Mouse (Mus musculus) brain, embryonic 14.5 days (tissue): ENCODE measurements at regions not wholly inside any gene's neighbourhood (a gene's known extent, or its start where the extent isn't known, plus 50 kb on each side); places are given as distances from the start of the nearest gene placed in this dataset.

Source experiments
- DNase-seq: peaks from one replicate; pipeline ENCODE4 v3.0.0-alpha.2; 2011; ENCODE audit warnings: low read depth
- CTCF ChIP-seq: fragments of 200-500 bp; IDR thresholded peaks from 2 replicates; pipeline ENCODE4 v1.5.1; 2012; ENCODE audit warnings: inconsistent platforms, mild to moderate bottlenecking, moderate library complexity, borderline replicate concordance; ENCODE audit not compliant: insufficient read depth, insufficient read length; ENCODE audit errors: extremely low read depth
- POLR2A ChIP-seq: fragments of 200-500 bp; IDR thresholded peaks from 2 replicates; pipeline ENCODE4 v1.6.1; 2012; ENCODE audit warnings: mild to moderate bottlenecking, inconsistent platforms, borderline replicate concordance; ENCODE audit not compliant: poor library complexity, insufficient read depth, insufficient read length, severe bottlenecking; ENCODE audit errors: extremely low read depth

DNA sequence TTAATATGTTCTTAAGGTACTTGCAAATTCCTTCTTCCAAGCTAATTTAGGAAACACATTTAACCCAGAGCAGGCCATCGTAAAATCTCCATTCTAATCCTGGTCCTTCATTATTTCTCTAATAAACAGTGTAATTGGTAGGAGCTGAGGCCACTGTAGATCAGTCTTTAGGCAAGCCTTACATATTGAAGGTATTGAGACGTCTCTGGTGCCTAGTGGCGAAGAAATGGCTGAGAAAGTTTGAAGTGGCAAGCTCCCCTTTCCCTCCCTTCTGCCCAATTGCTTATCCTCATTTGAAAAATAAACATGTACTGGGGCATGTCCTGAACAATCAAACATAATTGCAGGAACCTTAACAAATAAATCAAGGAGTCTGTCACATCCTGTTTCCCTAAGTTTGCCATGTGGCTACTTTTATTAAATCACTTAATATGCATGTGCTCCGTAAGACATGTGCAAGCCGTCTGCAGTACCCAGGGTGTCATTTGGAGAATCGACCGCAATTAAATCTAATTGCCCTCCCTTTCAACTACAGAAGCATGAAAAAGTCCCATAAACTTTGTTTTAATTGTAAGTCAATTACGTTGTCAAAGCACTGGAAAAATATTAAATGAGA is 381.3 kb downstream of the Cbln4 start:
- peak; percentile 58 for DNase-seq
- TF ChIP-seq POLR2A (no peak), CTCF (no peak)

GRCm38 (mm10) chr2:171657125-171657524 is 386.1 kb downstream of the Cbln4 start:
- no peak for DNase-seq
- TF ChIP-seq POLR2A (no peak), CTCF (no peak)

- DNase-seq = peak; percentile 79
Measured at GRCm38 (mm10) chr2:171641730-171642129, 401.5 kb downstream of the Cbln4 start.

GRCm38 (mm10) chr2:171640478-171640877 is 402.8 kb downstream of the Cbln4 start:
- TF ChIP-seq POLR2A = no peak
- TF ChIP-seq CTCF = no peak
- DNase-seq = peak; percentile 51

More at GRCm38 (mm10) chr2:171641730-171642129, 401.5 kb downstream of the Cbln4 start:
- TF ChIP-seq CTCF (no peak), POLR2A (no peak)

DNA sequence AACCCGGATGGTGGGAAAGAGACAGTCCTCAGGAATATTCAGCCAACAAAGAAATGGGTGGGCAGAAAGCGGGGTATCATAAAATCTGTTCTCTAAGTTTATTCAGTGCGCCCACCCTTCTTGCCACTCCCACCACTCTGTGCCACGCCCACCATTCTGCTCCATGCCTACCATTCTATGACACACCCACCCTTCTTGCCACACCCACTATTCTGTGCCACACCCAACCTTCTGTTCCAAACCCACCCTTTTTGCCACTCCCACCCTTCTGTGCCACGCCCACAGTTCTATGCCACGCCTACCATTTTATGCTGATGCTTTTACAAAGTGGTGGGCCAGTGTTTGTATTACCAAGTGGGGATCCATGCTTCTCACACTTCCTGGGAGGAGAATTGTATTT is 404.3 kb downstream of the Cbln4 start:
- no peak for DNase-seq
- TF ChIP-seq POLR2A (no peak), CTCF (no peak)

DNA sequence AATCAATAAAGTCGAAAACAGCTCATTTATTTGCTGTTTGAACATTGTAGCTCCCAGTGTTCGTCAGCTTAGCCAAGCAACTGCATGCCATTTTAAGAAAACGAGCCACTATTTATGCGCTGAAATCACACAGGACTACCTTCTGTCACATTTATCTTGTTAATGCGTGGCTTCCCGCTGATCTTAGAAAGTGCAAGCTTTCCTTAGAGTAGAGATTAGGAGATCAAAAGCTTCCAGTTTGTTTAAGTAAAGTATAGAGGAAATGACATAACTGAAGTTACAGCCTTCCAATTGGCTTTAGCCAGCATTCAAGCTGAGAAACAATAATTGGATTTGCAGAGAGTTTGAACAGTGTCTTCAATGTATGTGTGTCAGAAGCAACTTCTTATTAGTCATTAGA is 406.4 kb downstream of the Cbln4 start:
- DNase-seq = peak; percentile 66

GRCm38 (mm10) chr2:171633355-171634097 is 409.7 kb downstream of the Cbln4 start:
- TF ChIP-seq POLR2A = no peak
- TF ChIP-seq CTCF = no peak
- peak; percentile 39 for DNase-seq

More for the DNA sequence above, 406.4 kb downstream of the Cbln4 start:
- no peak for TF ChIP-seq CTCF
- no peak for TF ChIP-seq POLR2A

DNA sequence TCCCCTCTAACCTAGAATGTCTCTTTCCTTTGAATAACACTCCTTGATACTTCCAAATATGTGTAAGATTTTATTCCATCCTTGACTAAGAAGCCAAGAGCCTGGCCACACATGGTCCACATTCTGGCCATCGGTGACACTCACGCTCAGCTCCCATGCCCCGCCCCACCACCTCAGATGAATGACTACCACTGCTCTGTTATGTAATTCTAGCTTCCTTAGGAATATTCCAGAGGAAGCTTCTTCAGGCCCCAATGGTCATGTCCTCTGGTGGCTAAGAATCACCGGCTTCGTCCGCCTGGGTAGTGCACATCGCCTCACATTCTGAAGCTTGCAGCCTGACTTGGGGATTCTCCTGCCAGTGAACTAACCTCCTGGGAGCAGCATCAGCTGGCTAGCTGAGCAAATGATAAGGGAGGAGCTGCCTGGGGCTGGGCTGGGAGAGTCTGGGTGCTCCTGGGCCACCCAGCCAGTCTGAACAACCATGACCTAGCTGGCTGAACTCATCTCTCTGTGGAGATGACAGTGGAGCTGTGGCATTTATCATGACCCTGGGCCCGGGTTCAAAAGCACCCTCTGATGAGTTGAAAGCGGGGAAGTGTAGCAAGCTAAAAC is 413.1 kb downstream of the Cbln4 start:
- no peak for TF ChIP-seq CTCF
- TF ChIP-seq POLR2A = no peak
- DNase-seq = no peak

DNA sequence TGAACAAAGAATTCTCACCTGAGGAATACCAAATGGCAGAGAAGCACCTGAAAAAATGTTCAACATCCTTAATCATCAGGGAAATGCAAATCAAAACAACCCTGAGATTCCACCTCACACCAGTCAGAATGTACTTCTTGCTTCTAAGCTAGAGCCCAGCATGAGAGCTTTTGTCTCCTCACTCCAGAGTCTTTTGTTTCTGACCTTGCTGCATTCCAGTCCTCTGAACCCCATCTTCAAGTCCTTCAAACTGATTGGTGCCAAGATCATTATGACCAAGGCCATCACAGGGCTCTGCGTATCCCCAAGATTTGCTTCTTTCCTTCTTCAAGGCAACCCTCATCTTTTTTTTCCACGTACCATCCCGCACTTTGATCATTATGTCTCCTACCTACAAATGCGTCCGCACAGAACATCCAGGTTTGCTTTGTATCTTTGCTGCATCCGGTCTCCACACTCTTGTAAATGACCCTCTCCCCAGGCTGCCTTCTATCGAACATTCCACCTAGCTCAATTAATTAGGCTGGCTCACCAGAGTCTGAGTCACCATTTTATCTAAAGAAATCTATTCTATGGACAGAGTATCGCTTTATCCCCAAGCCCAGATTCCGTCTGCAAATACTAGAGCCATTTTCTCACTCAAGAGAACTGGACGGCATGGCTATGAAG is 414.9 kb downstream of the Cbln4 start:
- TF ChIP-seq CTCF = no peak
- no peak for TF ChIP-seq POLR2A
- no peak for DNase-seq

- DNase-seq = no peak
- TF ChIP-seq POLR2A = no peak
- no peak for TF ChIP-seq CTCF
Measured at GRCm38 (mm10) chr2:171620668-171621067, 422.6 kb downstream of the Cbln4 start.

- peak; percentile 26 for DNase-seq
Measured at GRCm38 (mm10) chr2:171620253-171620652, 423.0 kb downstream of the Cbln4 start.

DNA sequence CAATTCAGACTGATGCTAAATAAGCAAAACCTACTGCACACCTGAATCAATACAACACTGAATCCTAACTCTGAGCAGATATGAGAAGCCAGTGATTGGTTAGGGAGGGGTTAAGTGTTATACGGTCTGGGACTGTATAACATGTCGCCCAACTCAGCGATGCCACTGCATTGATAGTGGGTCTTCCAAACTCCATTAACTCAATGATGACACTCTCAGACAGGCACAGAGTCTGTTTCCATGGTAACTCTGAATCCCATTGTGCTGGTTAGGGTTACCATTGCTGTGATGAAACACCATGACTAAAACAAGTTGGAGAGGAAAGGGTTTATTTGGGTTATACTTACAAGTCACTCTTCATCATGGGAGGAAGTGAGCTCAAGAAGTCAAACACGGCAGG is 424.5 kb downstream of the Cbln4 start:
- no peak for DNase-seq
- TF ChIP-seq CTCF = no peak

More at GRCm38 (mm10) chr2:171620253-171620652, 423.0 kb downstream of the Cbln4 start:
- TF ChIP-seq CTCF (no peak), POLR2A (no peak)
